Mouse (Mus musculus) stomach, embryonic 16.5 days (tissue): Measurements from ENCODE around the gene Erg. TPM values are rescaled to one million over a fixed set of nuclear protein-coding genes. Genes with fewer than 3 reads are reported as not detected.
A peak's percentile ranks its signal among the peaks of the same experiment; 100 is the strongest.

Experiments used
- ATAC-seq: fragments of 200-750 bp; cut with Nextera tagmentation; 2 replicates; pipeline ENCODE4 v1.8.0; 2017; ENCODE audit warnings: moderate number of reproducible peaks, moderate TSS enrichment; ENCODE audit not compliant: insufficient read depth, low FRiP score
- H3K27ac ChIP-seq: fragments of 300-500 bp; sonication (generic); 2 replicates; pipeline ENCODE4 v1.5.1; 2014; ENCODE audit warnings: low read length
- H3K27me3 ChIP-seq: fragments of 300-500 bp; sonication (generic); 2 replicates; pipeline ENCODE4 v1.6.1; 2014; ENCODE audit warnings: low read length, control low read depth, mixed read lengths; ENCODE audit not compliant: control insufficient read depth, insufficient read depth
- H3K36me3 ChIP-seq: fragments of 300-500 bp; sonication (generic); 2 replicates; pipeline ENCODE4 v1.6.1; 2014; ENCODE audit warnings: low read length; ENCODE audit not compliant: control insufficient read depth, insufficient read depth
- H3K4me1 ChIP-seq: fragments of 300-500 bp; sonication (generic); 2 replicates; pipeline ENCODE4 v1.6.1; 2014; ENCODE audit warnings: low read length, control low read depth, mixed read lengths; ENCODE audit not compliant: control insufficient read depth, insufficient read depth
- H3K4me2 ChIP-seq: fragments of 300-500 bp; sonication (generic); 2 replicates; pipeline ENCODE4 v1.6.1; 2014; ENCODE audit warnings: low read depth, low read length, mixed read lengths
- H3K4me3 ChIP-seq: fragments of 300-500 bp; sonication (generic); replicated peaks from 2 replicates; pipeline ENCODE4 v1.5.1; 2014; ENCODE audit warnings: mild to moderate bottlenecking, low read length
- H3K9ac ChIP-seq: fragments of 300-500 bp; sonication (generic); 2 replicates; pipeline ENCODE4 v1.6.1; 2014; ENCODE audit warnings: low read length
- H3K9me3 ChIP-seq: fragments of 300-500 bp; sonication (generic); replicated peaks from 2 replicates; pipeline ENCODE4 v1.6.1; 2016; ENCODE audit warnings: low read length, control low read depth; ENCODE audit not compliant: control insufficient read depth
- WGBS: fragments of 180-500 bp; shearing (Covaris S2); extraction: QIAGEN DNeasy Blood & Tissue Kit; methylation state at CpG from one replicate; pipeline ENCODE4 v1.1.7; 2014; 5-methylcytosine and 5-hydroxymethylcytosine counted together
- polyA plus RNA-seq: library from polyadenylated mRNA; unstranded; fragments of >200 nt; fragmentation: Nextera tagmentation; extraction: Ambion mirVana; gene quantifications from 2 replicates; pipeline ENCODE4 v1.2.1, GENCODE M21; 2015

Erg gene
- polyA plus RNA-seq, 1 experiment from 2014 or later, result 4.5 TPM

DNA sequence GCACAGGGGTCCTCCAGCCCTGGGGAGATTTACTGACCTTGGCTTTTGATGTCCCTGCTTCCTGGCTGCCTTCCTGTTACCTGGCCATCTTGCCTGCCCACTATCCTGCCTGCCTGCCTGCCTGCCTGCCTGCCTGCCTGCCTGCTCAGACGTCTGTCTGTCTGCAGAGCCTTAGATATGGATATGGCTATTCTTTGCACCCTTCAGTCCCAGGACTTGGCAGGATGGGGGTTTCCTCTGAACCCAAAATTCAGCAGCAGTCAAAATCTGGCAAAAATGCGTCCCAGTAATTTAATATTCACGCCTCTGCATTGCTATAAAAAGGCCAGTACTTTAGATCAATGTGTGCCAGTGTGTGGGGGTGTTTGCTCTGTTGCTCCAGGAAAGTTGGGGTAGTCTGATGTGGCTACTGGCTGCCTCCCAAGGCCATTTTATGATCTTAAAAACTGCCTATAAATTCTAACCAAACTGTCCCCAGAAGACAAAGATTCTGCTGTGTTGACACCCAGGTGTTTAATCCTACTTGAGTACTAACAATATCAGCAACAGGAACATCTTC, 172.9 kb downstream of the Erg start:
- Histone ChIP-seq H3K27me3 (no peaks in the 10 kb centered on the region), H3K9ac (no peak overlapping the region), H3K36me3 (no peaks in the 10 kb centered on the region), H3K27ac (no peak overlapping the region), H3K9me3 (no peaks in the 10 kb centered on the region), H3K4me3 (no peak overlapping the region), H3K4me2 (no peak overlapping the region), H3K4me1 (no peaks in the 10 kb centered on the region)
- ATAC-seq, result no peak
- WGBS, result 74% methylated on average over 3 of the region's 3 CpGs

DNA sequence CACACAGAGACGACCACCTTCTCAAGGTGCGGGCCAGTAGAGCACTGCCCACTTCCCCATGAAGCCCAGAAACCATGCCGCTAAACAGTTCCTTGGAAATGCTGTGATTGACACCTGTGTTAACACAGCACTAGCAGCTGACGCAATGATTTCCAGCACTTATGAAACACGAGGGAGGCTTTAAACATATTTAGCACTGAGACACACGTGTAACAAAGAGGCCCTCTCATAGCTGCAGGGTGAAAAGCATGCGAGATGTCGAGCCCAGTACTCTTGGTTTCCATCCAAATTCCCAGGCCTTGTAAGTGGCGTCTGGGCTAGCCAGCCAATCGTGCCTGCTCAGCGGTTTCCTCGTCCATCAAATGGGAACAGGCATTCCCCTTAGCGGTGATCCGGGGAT, 178.3 kb downstream of the Erg start:
- ATAC-seq, result peak; percentile 48; the same call in 1 of the 2 replicates

DNA sequence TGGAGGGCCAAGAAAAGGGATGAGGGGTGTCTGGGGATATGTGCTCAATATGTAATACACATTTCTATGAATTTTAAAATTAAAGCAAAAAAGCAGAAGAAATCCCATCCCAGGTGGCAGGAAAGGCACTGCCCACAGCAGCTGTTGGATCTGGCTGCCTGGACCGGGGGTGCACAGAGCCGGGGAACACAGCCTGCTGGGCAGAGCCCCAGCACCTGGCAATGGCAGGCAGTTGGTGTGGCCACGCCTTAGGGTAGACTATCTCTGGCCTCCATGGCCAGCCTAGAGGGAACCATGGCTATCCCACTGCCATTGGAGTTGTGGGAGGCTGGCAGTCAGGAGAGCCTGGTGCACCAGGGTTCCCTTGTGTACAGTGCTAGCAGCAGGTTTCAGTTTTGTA, 180.9 kb downstream of the Erg start:
- no peak for ATAC-seq
- 79% methylated on average over 3 of the region's 3 CpGs for WGBS

More for the DNA sequence above, 178.3 kb downstream of the Erg start:
- Histone ChIP-seq H3K4me3 (no peak overlapping the region), H3K9ac (no peak overlapping the region), H3K4me2 (no peak overlapping the region), H3K36me3 (no peaks in the 10 kb centered on the region), H3K27me3 (no peaks in the 10 kb centered on the region), H3K27ac (0 out of 2 replicates have a peak overlapping the region, but pooled peaks have one; percentile 5), H3K4me1 (no peaks in the 10 kb centered on the region), H3K9me3 (no peaks in the 10 kb centered on the region)
- 38% methylated on average over 14 of the region's 14 CpGs for WGBS

DNA sequence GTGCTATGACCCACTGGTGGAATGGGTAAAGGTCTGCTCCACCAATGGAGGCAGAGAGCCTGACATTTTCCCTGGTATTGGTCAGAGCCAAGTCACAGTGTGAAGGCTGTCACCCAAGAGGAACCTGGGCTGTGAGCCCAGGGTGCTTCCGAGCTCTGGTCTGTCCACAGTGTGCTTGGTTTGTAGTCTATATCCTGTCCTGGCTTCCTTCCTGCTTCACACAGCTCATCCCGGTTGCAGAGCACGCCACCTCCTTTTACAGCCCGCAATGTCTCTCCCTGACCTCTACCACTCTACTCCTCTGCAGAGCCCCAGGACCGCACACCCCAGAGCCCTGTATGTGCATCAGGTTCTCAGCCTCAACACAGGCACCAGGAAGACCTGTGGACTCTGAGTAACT, 182.9 kb downstream of the Erg start:
- H3K4me1 ChIP-seq, result no peaks in the 10 kb centered on the region
- no peak overlapping the region for H3K27ac ChIP-seq
- no peak overlapping the region for H3K4me2 ChIP-seq
- no peaks in the 10 kb centered on the region for H3K36me3 ChIP-seq
- no peaks in the 10 kb centered on the region for H3K9me3 ChIP-seq
- WGBS, result 76% methylated on average over 5 of the region's 5 CpGs
- no peak overlapping the region for H3K9ac ChIP-seq
- H3K27me3 ChIP-seq, result no peaks in the 10 kb centered on the region
- 0 out of 2 replicates have a peak, but pooled peaks have one; percentile 23 for ATAC-seq
- no peak overlapping the region for H3K4me3 ChIP-seq

More for the DNA sequence above, 180.9 kb downstream of the Erg start:
- H3K36me3 ChIP-seq, result no peaks in the 10 kb centered on the region
- no peak overlapping the region for H3K4me3 ChIP-seq
- no peaks in the 10 kb centered on the region for H3K27me3 ChIP-seq
- no peak overlapping the region for H3K4me2 ChIP-seq
- no peaks in the 10 kb centered on the region for H3K9me3 ChIP-seq
- H3K4me1 ChIP-seq, result no peaks in the 10 kb centered on the region
- H3K27ac ChIP-seq, result no peak overlapping the region
- H3K9ac ChIP-seq, result no peak overlapping the region

DNA sequence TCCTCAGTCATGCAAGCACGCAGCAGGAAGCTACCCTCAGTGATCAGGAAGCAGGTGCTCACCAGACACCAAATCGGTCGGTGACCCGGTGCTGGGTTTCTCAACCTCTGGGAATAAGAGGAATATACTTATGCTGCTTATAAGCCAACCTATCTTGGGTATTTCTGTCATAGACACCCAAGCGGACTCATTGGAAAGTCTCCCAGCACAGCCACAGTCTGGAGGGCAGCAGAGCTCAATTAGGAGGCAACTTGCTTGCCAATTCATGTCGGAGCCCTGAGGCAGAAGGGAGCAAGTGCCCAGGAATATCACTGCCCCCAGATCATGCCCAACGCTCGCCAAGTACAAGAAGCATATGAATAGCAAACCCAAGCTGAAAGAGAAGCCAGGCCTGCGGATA, 184.5 kb downstream of the Erg start:
- H3K9me3 ChIP-seq, result no peaks in the 10 kb centered on the region
- H3K27me3 ChIP-seq, result no peaks in the 10 kb centered on the region
- no peak overlapping the region for H3K4me3 ChIP-seq
- no peak for ATAC-seq
- no peak overlapping the region for H3K27ac ChIP-seq
- H3K4me1 ChIP-seq, result no peaks in the 10 kb centered on the region
- H3K9ac ChIP-seq, result no peak overlapping the region
- no peaks in the 10 kb centered on the region for H3K36me3 ChIP-seq
- WGBS, result 83% methylated on average over 9 of the region's 9 CpGs
- no peak overlapping the region for H3K4me2 ChIP-seq

DNA sequence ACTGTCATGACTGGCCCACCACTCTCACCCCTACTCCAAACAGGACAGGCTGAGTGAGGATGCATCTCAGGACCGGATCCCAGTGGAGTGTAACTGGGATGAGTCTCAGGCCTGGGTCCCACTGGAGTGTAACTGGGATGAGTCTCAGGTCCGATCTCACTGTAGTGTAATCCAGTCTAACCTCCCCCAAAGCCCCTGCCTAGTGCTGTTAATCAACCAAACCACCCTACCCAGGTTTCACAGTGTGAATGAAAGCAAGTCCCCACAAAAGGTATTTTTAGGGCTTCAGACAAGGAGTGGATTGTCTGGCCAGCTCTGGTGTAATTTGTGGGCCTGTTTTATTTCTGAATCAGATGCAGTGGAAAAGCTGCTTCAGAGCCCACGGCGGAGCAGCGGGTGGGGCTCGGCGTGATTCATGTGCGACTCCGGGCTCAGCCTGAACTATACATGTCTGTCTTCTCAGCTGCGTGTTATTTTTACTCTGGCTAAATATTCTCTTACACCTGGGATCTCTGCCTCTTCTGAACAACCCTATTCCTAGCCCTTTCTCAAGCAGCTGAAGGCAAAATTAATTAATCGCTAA, 187.5 kb downstream of the Erg start:
- no peaks in the 10 kb centered on the region for H3K27me3 ChIP-seq
- H3K4me2 ChIP-seq, result no peak overlapping the region
- no peak for ATAC-seq
- H3K4me3 ChIP-seq, result no peak overlapping the region
- no peak overlapping the region for H3K9ac ChIP-seq
- no peaks in the 10 kb centered on the region for H3K4me1 ChIP-seq
- H3K36me3 ChIP-seq, result no peaks in the 10 kb centered on the region
- H3K9me3 ChIP-seq, result no peaks in the 10 kb centered on the region
- H3K27ac ChIP-seq, result peak overlapping the region; percentile 38; the same call in 1 of the 2 replicates
- WGBS, result 67% methylated on average over 11 of the region's 11 CpGs

DNA sequence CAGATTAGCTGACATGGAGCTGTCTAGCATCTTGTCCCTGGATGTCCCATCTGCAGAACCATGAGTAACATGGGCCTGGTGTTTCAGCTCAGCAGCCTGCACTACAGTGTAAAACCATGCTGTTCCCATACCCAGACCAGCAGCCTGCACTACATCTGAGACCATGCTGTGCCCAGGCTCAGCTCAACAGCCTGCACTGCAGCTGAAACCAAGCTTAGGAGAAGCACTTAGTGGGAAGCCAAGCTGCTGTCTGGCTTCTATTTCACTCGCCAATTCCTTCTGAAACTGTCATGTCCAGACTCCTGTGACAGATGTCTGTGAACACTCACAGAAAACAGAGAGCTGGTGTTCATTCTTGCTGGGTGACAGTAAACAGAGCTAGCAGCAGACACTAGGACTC, 195.6 kb downstream of the Erg start:
- Histone ChIP-seq H3K27me3 (no peaks in the 10 kb centered on the region), H3K4me2 (no peak overlapping the region), H3K9ac (no peak overlapping the region), H3K36me3 (no peaks in the 10 kb centered on the region), H3K4me1 (no peaks in the 10 kb centered on the region), H3K27ac (no peak overlapping the region), H3K9me3 (no peaks in the 10 kb centered on the region), H3K4me3 (no peak overlapping the region)
- 39% methylated on average over 1 of the region's 1 CpGs for WGBS
- no peak for ATAC-seq

DNA sequence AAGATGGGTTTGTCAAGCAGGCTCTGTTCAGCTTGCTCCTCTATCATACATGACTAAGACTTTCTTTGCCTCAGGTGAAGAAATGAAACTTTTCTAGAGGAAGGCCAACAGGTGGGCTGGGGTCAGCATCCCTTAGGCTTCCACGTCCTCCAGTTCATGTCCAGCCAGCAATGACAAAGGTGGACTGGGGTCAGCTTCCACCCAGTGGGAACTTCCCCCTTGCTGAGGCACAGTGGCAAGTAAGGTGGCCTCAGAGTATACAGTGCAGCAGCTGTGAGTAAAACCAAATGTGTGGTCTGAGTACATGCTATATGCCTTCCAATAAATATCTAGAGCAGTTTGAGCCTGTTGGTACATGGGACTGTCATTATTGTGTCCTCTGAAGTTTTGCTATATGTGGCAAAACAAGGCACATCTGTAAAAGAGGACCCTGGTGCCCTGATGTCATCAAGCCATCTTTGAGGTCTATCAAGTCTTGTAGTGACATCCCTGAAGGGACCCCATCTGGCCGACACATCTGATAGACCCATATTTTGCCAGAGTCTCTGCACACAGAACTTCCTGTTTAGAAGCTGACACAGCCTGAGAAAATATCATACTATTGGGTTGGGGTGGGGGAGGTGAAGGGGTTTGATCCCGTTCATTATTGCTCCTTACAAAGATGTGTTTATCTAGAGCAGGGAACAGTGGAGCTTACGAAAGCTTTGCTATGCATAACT, 197.4 kb downstream of the Erg start:
- H3K4me1 ChIP-seq, result no peaks in the 10 kb centered on the region
- WGBS, result 61% methylated on average over 4 of the region's 4 CpGs
- no peak overlapping the region for H3K4me3 ChIP-seq
- no peak overlapping the region for H3K9ac ChIP-seq
- no peaks in the 10 kb centered on the region for H3K27me3 ChIP-seq
- no peak overlapping the region for H3K4me2 ChIP-seq
- no peak for ATAC-seq
- no peaks in the 10 kb centered on the region for H3K9me3 ChIP-seq
- H3K36me3 ChIP-seq, result no peaks in the 10 kb centered on the region
- no peak overlapping the region for H3K27ac ChIP-seq

DNA sequence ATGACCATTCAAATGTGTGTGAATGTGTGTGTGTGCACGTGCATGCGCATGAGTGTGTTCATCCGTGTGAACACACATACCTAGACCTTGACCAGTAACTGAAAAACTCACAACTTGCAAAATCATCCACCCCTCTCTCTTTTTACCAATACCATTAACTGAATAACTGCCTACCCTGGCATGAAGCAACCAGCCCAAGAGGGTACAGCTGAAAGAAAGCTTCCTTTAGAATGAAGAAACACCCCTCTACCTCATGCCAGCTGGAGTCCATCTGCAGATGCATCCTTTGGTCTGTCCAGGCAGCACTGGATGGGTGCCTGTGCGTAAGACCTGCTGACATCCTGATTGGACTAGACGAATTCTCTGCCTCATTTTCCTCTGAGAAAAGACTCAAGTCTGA, 198.1 kb downstream of the Erg start:
- H3K4me1 ChIP-seq, result no peaks in the 10 kb centered on the region
- H3K36me3 ChIP-seq, result no peaks in the 10 kb centered on the region
- ATAC-seq, result no peak
- 84% methylated on average over 5 of the region's 5 CpGs for WGBS
- no peaks in the 10 kb centered on the region for H3K27me3 ChIP-seq
- H3K27ac ChIP-seq, result no peak overlapping the region
- H3K9ac ChIP-seq, result no peak overlapping the region
- H3K4me2 ChIP-seq, result no peak overlapping the region
- no peaks in the 10 kb centered on the region for H3K9me3 ChIP-seq
- H3K4me3 ChIP-seq, result no peak overlapping the region
